Mouse (Mus musculus) midbrain, postnatal 0 days (tissue): ENCODE data around the gene Higd1c. TPM values are rescaled to one million over a fixed set of nuclear protein-coding genes. Genes with fewer than 3 reads are reported as not detected.

Source experiments
- ATAC-seq: fragments of 200-750 bp; cut with Nextera tagmentation; 2 replicates; pipeline ENCODE4 v1.8.0; 2017; ENCODE audit warnings: moderate number of reproducible peaks, mild to moderate bottlenecking, moderate TSS enrichment, moderate library complexity; ENCODE audit not compliant: low FRiP score
- DNase-seq: peaks from one replicate; pipeline ENCODE4 v3.0.0-alpha.2; 2015; ENCODE audit warnings: low spot score
- H3K27ac ChIP-seq: fragments of 300-500 bp; sonication (generic); 2 replicates; pipeline ENCODE4 v1.5.1; 2014; ENCODE audit warnings: low read depth, mild to moderate bottlenecking, low read length, mixed read lengths
- H3K27me3 ChIP-seq: fragments of 300-500 bp; sonication (generic); 2 replicates; pipeline ENCODE4 v1.6.1; 2014; ENCODE audit warnings: low read length, control low read depth, mixed read lengths; ENCODE audit not compliant: insufficient read depth
- H3K36me3 ChIP-seq: fragments of 300-500 bp; sonication (generic); 2 replicates; pipeline ENCODE4 v1.6.1; 2014; ENCODE audit warnings: low read length, control low read depth, mixed read lengths; ENCODE audit not compliant: insufficient read depth
- H3K4me1 ChIP-seq: fragments of 300-500 bp; sonication (generic); 2 replicates; pipeline ENCODE4 v1.6.1; 2014; ENCODE audit warnings: mild to moderate bottlenecking, control low read depth, antibody characterized with exemption, low read length, mixed read lengths; ENCODE audit not compliant: insufficient read depth
- H3K4me2 ChIP-seq: fragments of 300-500 bp; sonication (generic); 2 replicates; pipeline ENCODE4 v1.6.1; 2014; ENCODE audit warnings: low read depth, mild to moderate bottlenecking, low read length, mixed read lengths; ENCODE audit not compliant: poor library complexity, severe bottlenecking
- H3K4me3 ChIP-seq: fragments of 300-500 bp; sonication (generic); 2 replicates; pipeline ENCODE4 v1.5.1; 2014; ENCODE audit warnings: low read depth, mild to moderate bottlenecking, low read length, moderate library complexity
- H3K9ac ChIP-seq: fragments of 300-500 bp; sonication (generic); replicated peaks from 2 replicates; pipeline ENCODE4 v1.6.1; 2014; ENCODE audit warnings: mild to moderate bottlenecking, low read length, moderate library complexity, mixed read lengths; ENCODE audit not compliant: poor library complexity, severe bottlenecking
- H3K9me3 ChIP-seq: fragments of 300-500 bp; sonication (generic); 2 replicates; pipeline ENCODE4 v1.6.1; 2016; ENCODE audit warnings: low read length, control low read depth
- CTCF ChIP-seq: IDR thresholded peaks from 2 replicates; pipeline ENCODE4 v1.5.1; 2016; ENCODE audit warnings: antibody characterized with exemption, mild to moderate bottlenecking
- WGBS: fragments of 180-500 bp; shearing (Covaris S2); extraction: QIAGEN DNeasy Blood & Tissue Kit; methylation state at CpG from one replicate; pipeline ENCODE4 v1.1.7; 2014; 5-methylcytosine and 5-hydroxymethylcytosine counted together
- polyA plus RNA-seq: library from polyadenylated mRNA; unstranded; fragments of >200 nt; fragmentation: Nextera tagmentation; extraction: Ambion mirVana; gene quantifications from 2 replicates; pipeline ENCODE4 v1.2.1, GENCODE M21; 2015
- total RNA-seq: library from RNA; depleted of rRNA; stranded (reverse); fragments of >200 nt; gene quantifications from 2 replicates; pipeline ENCODE4 v1.2.3, GENCODE M21; 2014

Gene Higd1c
- total and polyA plus RNA-seq, 2 experiments from 2014 or later: not detected

DNA sequence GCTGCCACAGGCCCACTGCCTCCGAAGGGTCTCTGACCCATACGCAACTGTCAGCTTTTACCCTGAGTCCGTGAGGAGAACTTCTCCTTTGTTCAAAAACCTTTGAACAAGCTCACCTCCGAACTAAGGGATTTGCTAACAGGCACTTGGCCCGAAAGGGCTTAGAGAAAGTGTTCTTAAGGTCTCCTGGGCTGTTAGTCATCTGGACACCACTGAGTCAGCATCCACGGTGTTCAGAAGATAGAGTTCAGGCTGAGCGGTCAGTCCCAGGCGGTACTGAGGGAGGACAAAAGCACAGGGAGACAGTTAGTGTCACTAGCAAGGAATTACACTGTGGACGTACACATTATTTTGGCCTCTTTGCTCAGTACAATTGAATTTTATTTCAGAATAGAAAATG, 24.5 kb downstream of the Higd1c start:
- no peak for TF ChIP-seq CTCF
- Histone ChIP-seq H3K27ac (no peak overlapping the region), H3K4me3 (no peak overlapping the region), H3K4me1 (no peaks in the 10 kb centered on the region), H3K27me3 (no peaks in the 10 kb centered on the region), H3K9ac (no peak overlapping the region), H3K4me2 (no peak overlapping the region), H3K36me3 (peaks cover 10% of the 10 kb centered on the region), H3K9me3 (no peaks in the 10 kb centered on the region)
- ATAC-seq (no peak), DNase-seq (no peak)
- 57% methylated on average over 9 of the region's 9 CpGs for WGBS

DNA sequence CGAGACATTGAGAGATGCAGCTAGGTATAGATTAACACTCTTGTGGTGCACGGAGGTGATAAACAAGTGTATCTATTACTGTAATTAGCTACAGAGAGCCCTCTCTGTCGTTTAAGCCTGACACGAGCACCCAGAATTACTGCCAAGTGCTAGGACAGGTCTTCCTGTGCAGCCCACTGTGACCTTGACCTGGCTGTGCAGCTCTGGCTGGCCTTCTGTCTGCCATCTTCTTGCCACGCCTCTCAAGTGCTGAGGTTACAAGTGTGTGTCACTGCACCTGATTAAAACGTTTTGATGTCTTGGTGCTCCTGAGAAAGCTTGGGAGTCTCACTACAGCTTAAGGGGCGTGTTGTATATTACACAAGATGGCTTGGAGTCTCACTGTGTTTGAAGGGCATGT, 26.7 kb downstream of the Higd1c start:
- Histone ChIP-seq H3K9me3 (no peaks in the 10 kb centered on the region), H3K27me3 (no peaks in the 10 kb centered on the region), H3K36me3 (peaks cover 26% of the 10 kb centered on the region), H3K27ac (no peak overlapping the region), H3K4me2 (no peak overlapping the region), H3K4me3 (no peak overlapping the region), H3K4me1 (no peaks in the 10 kb centered on the region), H3K9ac (no peak overlapping the region)
- WGBS: 83% methylated on average over 7 of the region's 7 CpGs
- TF ChIP-seq CTCF: no peak
- DNase-seq: no peak
- no peak for ATAC-seq

DNA sequence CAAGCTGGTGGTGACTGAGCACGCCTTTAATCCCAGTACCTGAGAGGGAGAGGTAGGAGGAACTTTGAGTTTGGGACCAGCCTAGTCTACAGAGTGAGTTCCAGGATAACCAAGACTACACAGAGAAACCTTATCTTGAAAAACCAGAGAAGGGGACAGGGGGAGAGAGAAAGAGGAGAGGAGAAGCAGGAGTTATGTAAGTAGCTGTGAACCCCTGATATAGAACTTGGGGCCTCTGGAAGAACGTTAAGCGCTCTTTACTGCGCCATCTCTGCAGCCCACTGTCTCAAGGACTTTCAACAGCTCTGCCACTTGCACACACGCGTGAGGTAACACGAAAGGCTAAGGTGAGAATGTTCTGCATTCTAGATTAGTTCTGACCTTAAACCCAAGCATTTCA, 27.3 kb downstream of the Higd1c start:
- WGBS: 96% methylated on average over 7 of the region's 7 CpGs
- H3K4me1 ChIP-seq: no peaks in the 10 kb centered on the region
- no peak for ATAC-seq
- H3K27ac ChIP-seq: no peak overlapping the region
- H3K27me3 ChIP-seq: no peaks in the 10 kb centered on the region
- no peak overlapping the region for H3K9ac ChIP-seq
- H3K4me3 ChIP-seq: no peak overlapping the region
- no peaks in the 10 kb centered on the region for H3K9me3 ChIP-seq
- peaks cover 29% of the 10 kb centered on the region for H3K36me3 ChIP-seq
- DNase-seq: no peak
- H3K4me2 ChIP-seq: no peak overlapping the region
- TF ChIP-seq CTCF: no peak

DNA sequence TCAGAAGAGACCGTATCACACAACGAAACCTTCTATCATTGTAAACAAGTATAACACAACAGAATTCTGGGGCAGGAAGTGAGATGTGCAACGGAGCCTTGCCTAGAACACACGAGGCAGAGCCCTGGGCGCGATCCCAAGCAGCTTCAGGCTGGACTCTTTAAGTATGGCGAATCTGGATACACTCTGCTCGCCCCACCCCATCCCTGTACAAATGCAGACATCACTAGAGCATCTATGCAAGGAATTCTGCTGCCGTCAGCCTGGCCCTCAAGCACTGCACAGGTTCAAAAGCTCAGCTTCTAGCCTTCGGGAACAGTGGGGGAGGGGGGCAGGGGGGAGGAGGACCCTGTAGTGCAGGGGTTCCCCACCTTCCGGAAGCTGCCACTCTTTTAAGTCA, 28.7 kb downstream of the Higd1c start:
- H3K4me2 ChIP-seq: no peak overlapping the region
- no peak for DNase-seq
- peaks cover 38% of the 10 kb centered on the region for H3K36me3 ChIP-seq
- H3K4me3 ChIP-seq: no peak overlapping the region
- no peak overlapping the region for H3K27ac ChIP-seq
- H3K9me3 ChIP-seq: no peaks in the 10 kb centered on the region
- no peaks in the 10 kb centered on the region for H3K4me1 ChIP-seq
- no peak overlapping the region for H3K9ac ChIP-seq
- no peaks in the 10 kb centered on the region for H3K27me3 ChIP-seq
- 90% methylated on average over 11 of the region's 11 CpGs for WGBS
- ATAC-seq: no peak
- no peak for TF ChIP-seq CTCF

DNA sequence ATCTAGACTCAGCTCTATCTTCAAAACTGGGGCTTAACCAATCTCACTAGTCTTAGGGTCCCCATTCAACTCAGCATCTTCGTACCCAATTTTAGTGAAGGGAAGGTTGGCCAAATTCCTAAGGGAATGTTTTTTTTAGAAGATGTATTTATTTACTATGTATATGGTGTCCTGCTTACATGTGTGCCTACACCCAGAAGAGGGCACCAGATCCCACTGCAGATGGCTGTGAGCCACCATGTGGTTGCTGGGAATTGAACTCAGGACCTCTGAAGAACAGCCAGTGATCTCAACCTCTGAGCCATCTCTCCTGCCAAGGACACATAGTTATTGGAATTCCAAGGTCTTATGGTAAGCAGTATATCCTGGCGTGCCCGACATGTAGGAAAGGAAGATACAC, 31.2 kb downstream of the Higd1c start:
- WGBS: 98% methylated on average over 3 of the region's 3 CpGs
- no peak for ATAC-seq
- H3K9ac ChIP-seq: no peak overlapping the region
- H3K9me3 ChIP-seq: no peaks in the 10 kb centered on the region
- no peak overlapping the region for H3K4me3 ChIP-seq
- H3K4me2 ChIP-seq: no peak overlapping the region
- no peak overlapping the region for H3K27ac ChIP-seq
- TF ChIP-seq CTCF: peak; percentile 21
- DNase-seq: no peak
- no peaks in the 10 kb centered on the region for H3K4me1 ChIP-seq
- no peaks in the 10 kb centered on the region for H3K27me3 ChIP-seq
- H3K36me3 ChIP-seq: peaks cover 62% of the 10 kb centered on the region

DNA sequence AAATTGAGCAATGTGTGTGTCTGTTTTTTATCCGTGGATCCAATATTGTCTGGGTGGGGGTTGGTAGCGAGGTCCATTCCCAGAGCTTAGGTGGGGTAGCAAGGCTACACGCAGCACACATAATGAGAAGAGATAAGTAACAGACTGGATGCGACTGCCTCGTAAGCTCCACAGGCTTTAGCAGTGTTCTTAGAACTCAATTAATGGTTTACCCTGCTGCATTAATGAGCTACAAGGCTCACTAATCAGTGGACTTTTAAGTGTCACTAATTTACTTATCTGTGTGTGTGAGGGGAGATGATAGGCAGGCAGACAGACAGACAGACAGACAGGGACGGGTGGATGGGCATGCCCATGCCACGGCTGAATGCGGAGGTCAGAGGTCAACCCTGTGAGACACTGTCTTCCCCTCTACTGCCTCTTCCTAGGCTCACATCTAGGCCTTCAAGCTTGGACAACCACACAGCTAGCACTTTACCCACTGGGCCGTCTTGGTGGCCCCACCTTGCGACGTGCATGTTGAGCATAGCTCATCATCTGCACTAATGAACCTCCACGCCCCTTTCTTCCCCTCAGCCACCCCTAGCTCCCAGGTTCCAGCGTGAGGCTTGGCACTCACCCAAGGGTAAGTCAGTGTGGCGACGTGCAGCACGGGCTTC, 36.4 kb downstream of the Higd1c start:
- Histone ChIP-seq H3K27ac (no peak overlapping the region), H3K9me3 (no peaks in the 10 kb centered on the region), H3K36me3 (peaks cover 76% of the 10 kb centered on the region), H3K9ac (no peak overlapping the region), H3K4me2 (no peak overlapping the region), H3K4me1 (no peaks in the 10 kb centered on the region), H3K4me3 (no peak overlapping the region), H3K27me3 (no peaks in the 10 kb centered on the region)
- DNase-seq (no peak), ATAC-seq (no peak)
- 91% methylated on average over 16 of the region's 16 CpGs for WGBS
- TF ChIP-seq CTCF: no peak
